Mouse (Mus musculus): Measurements from ENCODE around the gene Gm9767. TPM values are rescaled to one million over a fixed set of nuclear protein-coding genes. Genes with fewer than 3 reads are reported as not detected.

Gm9767 gene
- not detected in 2 replicates for total RNA-seq (2014; rRNA removed)
- polyA plus RNA-seq (2012; rRNA removed): not detected in 2 replicates

DNA sequence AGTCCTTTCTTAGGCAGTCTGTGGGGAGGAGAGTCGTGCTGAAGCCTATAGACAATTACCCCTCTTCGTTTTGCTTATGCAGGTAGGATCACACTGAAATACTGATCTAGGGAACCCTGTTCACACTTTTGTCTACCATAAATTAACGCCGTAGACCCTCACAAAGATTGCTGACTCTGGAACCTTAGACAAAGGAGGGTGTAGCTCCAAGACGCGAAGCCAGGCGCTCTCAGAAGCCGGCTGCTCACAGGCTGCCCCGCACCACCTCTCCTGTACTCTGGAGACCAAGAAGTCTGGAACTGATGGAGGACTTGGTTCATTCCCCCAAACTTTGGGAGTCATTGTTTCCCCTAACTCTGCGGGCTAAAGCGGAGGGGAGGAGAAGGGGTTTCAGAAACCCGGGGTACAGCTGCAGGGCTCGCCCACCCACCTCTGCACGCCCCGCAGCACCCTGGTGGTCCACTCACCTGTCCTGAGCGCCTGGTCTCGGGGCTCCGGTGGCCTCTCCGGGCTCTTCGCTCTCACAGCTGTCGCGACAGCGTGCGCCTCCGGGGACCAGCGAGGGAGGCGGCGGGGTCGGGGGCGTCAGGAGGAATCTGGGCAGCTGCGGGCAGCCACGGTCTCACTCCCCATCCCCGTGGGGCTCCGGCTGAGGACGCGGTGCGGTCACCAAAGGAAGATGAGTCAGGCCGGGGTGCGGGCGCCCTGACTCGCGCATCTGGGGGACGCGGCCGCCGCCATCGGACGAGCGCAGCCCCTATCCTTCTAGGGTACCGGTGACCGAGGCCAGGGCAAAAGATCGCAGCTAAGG is at the start of gene Gm9767:
Gene Gm9767 (plus strand): TSS at position 585 of the 811 bp plus-strand sequence.
- Histone ChIP-seq H3K4me3 (ENCODE audit: insufficient read depth, low read depth, low read length) (peak within 1 kb of the TSS; percentile 20; the same call in 1 of the 2 replicates), H3K9ac (ENCODE audit: low read depth, low read length) (no peak within 1 kb of the TSS), H3K27ac (replicated peaks; ENCODE audit: insufficient read depth, low read depth, low read length) (no peak within 1 kb of the TSS), H3K4me1 (ENCODE audit: control insufficient read depth, insufficient read depth, low read length) (no peaks in the 10 kb centered on the region), H3K36me3 (ENCODE audit: control insufficient read depth, insufficient read depth, low read length) (no peaks in the 10 kb centered on the region), H3K27me3 (ENCODE audit: control insufficient read depth, insufficient read depth, low read length) (peaks cover 11% of the 10 kb centered on the region), H3K79me2 (ENCODE audit: control insufficient read depth, insufficient read depth, low read length) (no peaks in the 10 kb centered on the region)
- DNase-seq (ENCODE audit: extremely low read depth, low read depth, low spot score): no peak
- TF ChIP-seq POLR2A (IDR thresholded peaks at IDR 0.05; ENCODE audit: extremely low read depth, insufficient read depth, low read length): no peak
- TF ChIP-seq CTCF (IDR thresholded peaks at IDR 0.05; ENCODE audit: low read depth, low read length): no peak
- 5% methylated on average over 52 of the region's 52 CpGs for WGBS

- H3K4me3 ChIP-seq (ENCODE audit: insufficient read depth, low read depth, low read length): no peak overlapping the region
- no peaks in the 10 kb centered on the region for H3K4me1 ChIP-seq (ENCODE audit: control insufficient read depth, insufficient read depth, low read length)
- peak; percentile 2 for DNase-seq (ENCODE audit: extremely low read depth, low read depth, low spot score)
- H3K79me2 ChIP-seq (ENCODE audit: control insufficient read depth, insufficient read depth, low read length): no peaks in the 10 kb centered on the region
- H3K27me3 ChIP-seq (ENCODE audit: control insufficient read depth, insufficient read depth, low read length): no peaks in the 10 kb centered on the region
- no peak overlapping the region for H3K27ac ChIP-seq (replicated peaks; ENCODE audit: insufficient read depth, low read depth, low read length)
- H3K36me3 ChIP-seq (ENCODE audit: control insufficient read depth, insufficient read depth, low read length): no peaks in the 10 kb centered on the region
- 73% methylated on average over 5 of the region's 5 CpGs for WGBS
- TF ChIP-seq POLR2A (IDR thresholded peaks at IDR 0.05; ENCODE audit: extremely low read depth, insufficient read depth, low read length) (no peak), CTCF (IDR thresholded peaks at IDR 0.05; ENCODE audit: low read depth, low read length) (no peak)
- H3K9ac ChIP-seq (ENCODE audit: low read depth, low read length): no peak overlapping the region
These were observed 43.1 kb upstream of the Gm9767 start for GRCm38 (mm10) chr10:26034931-26035330.

DNA sequence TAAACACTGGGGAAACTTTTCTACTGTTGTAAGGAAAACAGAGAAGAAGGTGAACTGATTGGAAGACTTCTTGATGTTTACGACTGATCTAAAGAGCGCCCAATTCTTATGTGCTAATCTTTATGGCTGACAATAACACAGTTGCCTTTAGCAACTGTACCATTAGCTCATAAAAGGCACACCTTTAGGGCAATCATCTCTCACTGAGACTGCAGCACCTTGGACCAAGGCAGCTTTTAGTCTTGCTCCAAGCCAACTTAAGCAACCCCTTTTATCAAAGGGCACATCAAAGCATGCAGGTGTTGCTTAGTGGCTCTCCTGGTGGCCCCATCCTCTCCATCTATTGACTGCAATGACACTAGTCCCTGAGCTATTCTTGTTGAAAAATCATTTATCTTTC is 26.9 kb upstream of the Gm9767 start:
- no peak for DNase-seq (ENCODE audit: extremely low read depth, low read depth, low spot score)
- Histone ChIP-seq H3K4me3 (ENCODE audit: insufficient read depth, low read depth, low read length) (no peak overlapping the region), H3K36me3 (ENCODE audit: control insufficient read depth, insufficient read depth, low read length) (no peaks in the 10 kb centered on the region), H3K9ac (ENCODE audit: low read depth, low read length) (no peak overlapping the region), H3K27ac (replicated peaks; ENCODE audit: insufficient read depth, low read depth, low read length) (no peak overlapping the region), H3K4me1 (ENCODE audit: control insufficient read depth, insufficient read depth, low read length) (no peaks in the 10 kb centered on the region), H3K79me2 (ENCODE audit: control insufficient read depth, insufficient read depth, low read length) (no peaks in the 10 kb centered on the region), H3K27me3 (ENCODE audit: control insufficient read depth, insufficient read depth, low read length) (no peaks in the 10 kb centered on the region)
- WGBS: 93% methylated on average over 2 of the region's 2 CpGs
- TF ChIP-seq CTCF (IDR thresholded peaks at IDR 0.05; ENCODE audit: low read depth, low read length) (no peak), POLR2A (IDR thresholded peaks at IDR 0.05; ENCODE audit: extremely low read depth, insufficient read depth, low read length) (no peak)

DNA sequence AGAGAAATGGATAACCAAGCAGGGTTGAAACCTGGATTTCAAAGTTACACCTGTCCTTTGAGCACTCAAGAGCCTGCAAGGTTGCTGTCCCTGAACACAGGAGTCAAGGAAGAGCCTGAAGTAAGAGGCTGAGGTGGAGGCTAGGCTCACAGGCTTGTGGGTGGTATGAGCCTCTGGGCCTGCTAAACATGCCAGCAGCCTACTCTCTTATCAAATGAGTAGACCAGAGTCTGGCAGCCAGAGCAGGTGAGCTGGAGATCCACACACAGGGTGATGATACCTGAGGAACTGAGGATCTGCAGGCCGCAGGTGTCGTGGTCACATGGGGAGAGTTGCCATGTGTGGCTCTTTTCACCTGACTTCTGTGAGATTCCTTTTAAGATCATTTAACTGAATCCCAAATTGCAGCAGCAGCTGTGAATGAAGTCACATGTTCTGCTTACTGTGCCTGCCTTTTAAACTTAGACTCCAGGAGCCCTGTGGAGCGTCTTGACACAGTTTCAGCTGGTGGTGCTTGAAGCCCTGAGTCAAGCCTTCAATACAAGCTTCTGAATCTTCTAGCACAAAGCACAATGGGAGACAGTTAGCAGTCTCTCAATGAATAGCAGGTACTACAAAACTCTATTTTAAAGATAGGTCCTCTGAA is 18.3 kb upstream of the Gm9767 start:
- DNase-seq (ENCODE audit: extremely low read depth, low read depth, low spot score): no peak
- TF ChIP-seq CTCF (IDR thresholded peaks at IDR 0.05; ENCODE audit: low read depth, low read length) (no peak), POLR2A (IDR thresholded peaks at IDR 0.05; ENCODE audit: extremely low read depth, insufficient read depth, low read length) (no peak)
- Histone ChIP-seq H3K9ac (ENCODE audit: low read depth, low read length) (no peak overlapping the region), H3K4me1 (ENCODE audit: control insufficient read depth, insufficient read depth, low read length) (no peaks in the 10 kb centered on the region), H3K27me3 (ENCODE audit: control insufficient read depth, insufficient read depth, low read length) (no peaks in the 10 kb centered on the region), H3K4me3 (ENCODE audit: insufficient read depth, low read depth, low read length) (no peak overlapping the region), H3K79me2 (ENCODE audit: control insufficient read depth, insufficient read depth, low read length) (no peaks in the 10 kb centered on the region), H3K36me3 (ENCODE audit: control insufficient read depth, insufficient read depth, low read length) (no peaks in the 10 kb centered on the region), H3K27ac (replicated peaks; ENCODE audit: insufficient read depth, low read depth, low read length) (no peak overlapping the region)
- 91% methylated on average over 3 of the region's 3 CpGs for WGBS

GRCm38 (mm10) chr10:26063071-26063470 is 15.0 kb upstream of the Gm9767 start:
- 88% methylated on average over 4 of the region's 4 CpGs for WGBS
- H3K79me2 ChIP-seq (ENCODE audit: control insufficient read depth, insufficient read depth, low read length): no peaks in the 10 kb centered on the region
- no peaks in the 10 kb centered on the region for H3K4me1 ChIP-seq (ENCODE audit: control insufficient read depth, insufficient read depth, low read length)
- H3K36me3 ChIP-seq (ENCODE audit: control insufficient read depth, insufficient read depth, low read length): no peaks in the 10 kb centered on the region
- H3K27me3 ChIP-seq (ENCODE audit: control insufficient read depth, insufficient read depth, low read length): no peaks in the 10 kb centered on the region
- H3K4me3 ChIP-seq (ENCODE audit: insufficient read depth, low read depth, low read length): no peak overlapping the region
- TF ChIP-seq CTCF (IDR thresholded peaks at IDR 0.05; ENCODE audit: low read depth, low read length) (no peak), POLR2A (IDR thresholded peaks at IDR 0.05; ENCODE audit: extremely low read depth, insufficient read depth, low read length) (no peak)
- H3K27ac ChIP-seq (replicated peaks; ENCODE audit: insufficient read depth, low read depth, low read length): no peak overlapping the region
- no peak for DNase-seq (ENCODE audit: extremely low read depth, low read depth, low spot score)
- H3K9ac ChIP-seq (ENCODE audit: low read depth, low read length): no peak overlapping the region

GRCm38 (mm10) chr10:26071986-26072385 is 6.1 kb upstream of the Gm9767 start:
- Histone ChIP-seq H3K27ac (replicated peaks; ENCODE audit: insufficient read depth, low read depth, low read length) (no peak overlapping the region), H3K4me1 (ENCODE audit: control insufficient read depth, insufficient read depth, low read length) (no peaks in the 10 kb centered on the region), H3K4me3 (ENCODE audit: insufficient read depth, low read depth, low read length) (no peak overlapping the region), H3K36me3 (ENCODE audit: control insufficient read depth, insufficient read depth, low read length) (no peaks in the 10 kb centered on the region), H3K9ac (ENCODE audit: low read depth, low read length) (no peak overlapping the region), H3K27me3 (ENCODE audit: control insufficient read depth, insufficient read depth, low read length) (no peaks in the 10 kb centered on the region), H3K79me2 (ENCODE audit: control insufficient read depth, insufficient read depth, low read length) (no peaks in the 10 kb centered on the region)
- DNase-seq (ENCODE audit: extremely low read depth, low read depth, low spot score): no peak
- 81% methylated on average over 5 of the region's 5 CpGs for WGBS
- TF ChIP-seq POLR2A (IDR thresholded peaks at IDR 0.05; ENCODE audit: extremely low read depth, insufficient read depth, low read length) (no peak), CTCF (IDR thresholded peaks at IDR 0.05; ENCODE audit: low read depth, low read length) (no peak)
